Mouse (Mus musculus): ENCODE measurements at regions not wholly inside any gene's neighbourhood (a gene's known extent, or its start where the extent isn't known, plus 50 kb on each side); places are given as distances from the start of the nearest gene placed in this dataset.

DNA sequence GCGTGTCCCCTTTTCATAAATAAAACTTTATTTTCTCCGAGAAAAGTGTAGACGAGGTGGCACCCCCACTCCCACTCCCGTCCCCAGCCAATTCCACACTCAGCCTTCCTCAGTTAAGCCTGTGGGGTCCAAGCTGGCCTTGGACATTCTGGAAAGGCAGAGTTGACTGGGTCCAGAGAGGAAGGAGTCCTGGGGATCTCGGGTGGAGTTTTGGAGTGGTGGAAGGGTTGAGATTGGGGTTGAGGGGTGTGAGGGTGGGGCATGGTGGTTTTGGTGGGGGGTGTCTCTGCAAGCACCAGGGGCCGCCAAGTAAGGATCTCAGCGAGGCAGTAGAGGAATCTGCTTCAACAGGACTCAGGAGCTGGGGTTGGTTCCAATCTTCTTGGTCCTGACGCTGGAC is 52.7 kb upstream of the Ezh2 start:
- no peak overlapping the region for H3K27ac ChIP-seq (ENCODE audit: low read length)
- ATAC-seq (replicated peaks; ENCODE audit: extremely low read depth, insufficient read depth, low FRiP score), result no peak
- no peak overlapping the region for H3K4me2 ChIP-seq (ENCODE audit: low read depth, low read length)
- H3K36me3 ChIP-seq (ENCODE audit: control insufficient read depth, insufficient read depth), result no peaks in the 10 kb centered on the region
- 0 out of 2 replicates have a peak, but pooled peaks cover 2% of the 10 kb centered on the region for H3K27me3 ChIP-seq (ENCODE audit: control insufficient read depth, insufficient read depth, low read length)
- no peaks in the 10 kb centered on the region for H3K4me1 ChIP-seq (ENCODE audit: control insufficient read depth, insufficient read depth, low read length)
- H3K9me3 ChIP-seq (replicated peaks; ENCODE audit: control insufficient read depth, low read length), result no peaks in the 10 kb centered on the region
- H3K4me3 ChIP-seq (ENCODE audit: low read length), result no peak overlapping the region
- no peak overlapping the region for H3K9ac ChIP-seq (ENCODE audit: low read length)
- WGBS, result 75% methylated on average over 8 of the region's 8 CpGs

DNA sequence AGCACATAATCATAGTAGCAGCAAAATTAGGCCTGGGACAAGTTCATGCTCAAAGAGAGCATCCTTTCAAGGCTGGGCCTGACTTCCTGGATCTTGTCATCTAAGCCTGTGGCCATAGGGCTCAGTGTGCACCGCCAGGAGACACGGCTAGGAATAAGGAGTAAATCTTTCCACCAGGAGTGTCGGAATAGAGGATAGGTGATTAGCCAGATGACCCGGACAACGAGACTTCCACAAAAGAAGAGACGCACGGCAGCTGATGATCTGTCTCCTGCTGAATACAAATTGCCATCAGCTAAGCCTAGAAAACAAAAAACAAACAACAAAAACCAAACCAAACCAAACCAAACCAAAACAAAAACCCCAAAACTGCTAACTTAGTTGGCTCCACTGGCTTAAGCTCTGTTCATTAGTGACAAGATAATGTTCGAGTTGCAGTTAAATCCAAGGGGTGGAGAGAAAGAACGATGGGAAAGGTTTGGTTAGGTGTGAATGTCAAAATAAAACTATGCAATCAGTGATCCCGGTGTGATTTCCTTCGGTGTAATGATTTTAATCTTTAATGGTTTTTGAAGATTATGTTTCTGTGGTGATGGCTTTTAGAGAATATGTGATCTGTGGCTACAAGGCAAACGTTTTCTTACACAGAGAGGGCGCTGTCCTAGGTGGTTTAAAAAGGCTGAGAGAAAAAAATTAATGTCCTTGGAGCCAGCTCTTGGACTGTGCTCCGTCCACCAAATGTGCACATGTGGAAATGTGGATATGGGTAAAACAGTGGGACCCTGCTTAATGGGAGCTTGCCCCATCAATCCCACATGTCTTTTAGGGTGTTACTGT is 51.8 kb upstream of the Ezh2 start:
- Histone ChIP-seq H3K9ac (ENCODE audit: low read length) (no peak overlapping the region), H3K27ac (ENCODE audit: low read length) (no peak overlapping the region), H3K4me3 (ENCODE audit: low read length) (no peak overlapping the region), H3K36me3 (ENCODE audit: control insufficient read depth, insufficient read depth) (no peaks in the 10 kb centered on the region), H3K9me3 (replicated peaks; ENCODE audit: control insufficient read depth, low read length) (no peaks in the 10 kb centered on the region), H3K27me3 (ENCODE audit: control insufficient read depth, insufficient read depth, low read length) (0 out of 2 replicates have a peak, but pooled peaks cover 2% of the 10 kb centered on the region), H3K4me2 (ENCODE audit: low read depth, low read length) (no peak overlapping the region), H3K4me1 (ENCODE audit: control insufficient read depth, insufficient read depth, low read length) (no peaks in the 10 kb centered on the region)
- ATAC-seq (replicated peaks; ENCODE audit: extremely low read depth, insufficient read depth, low FRiP score), result no peak
- 69% methylated on average over 14 of the region's 14 CpGs for WGBS

- H3K4me1 ChIP-seq (ENCODE audit: control insufficient read depth, insufficient read depth, low read length), result no peaks in the 10 kb centered on the region
- no peak overlapping the region for H3K4me3 ChIP-seq (ENCODE audit: low read length)
- H3K9ac ChIP-seq (ENCODE audit: low read length), result no peak overlapping the region
- H3K9me3 ChIP-seq (replicated peaks; ENCODE audit: control insufficient read depth, low read length), result no peaks in the 10 kb centered on the region
- ATAC-seq (replicated peaks; ENCODE audit: extremely low read depth, insufficient read depth, low FRiP score), result no peak
- WGBS, result 61% methylated on average over 1 of the region's 1 CpGs
- 0 out of 2 replicates have a peak, but pooled peaks cover 2% of the 10 kb centered on the region for H3K27me3 ChIP-seq (ENCODE audit: control insufficient read depth, insufficient read depth, low read length)
- H3K36me3 ChIP-seq (ENCODE audit: control insufficient read depth, insufficient read depth), result no peaks in the 10 kb centered on the region
- H3K4me2 ChIP-seq (ENCODE audit: low read depth, low read length), result no peak overlapping the region
- H3K27ac ChIP-seq (ENCODE audit: low read length), result no peak overlapping the region
Measured at GRCm38 (mm10) chr6:47646022-47646421, 50.9 kb upstream of the Ezh2 start.

Data from heart, embryonic 16.5 days (tissue).